8 mouse cellular contexts compared by ENCODE assay signal in the genomic region with DNA sequence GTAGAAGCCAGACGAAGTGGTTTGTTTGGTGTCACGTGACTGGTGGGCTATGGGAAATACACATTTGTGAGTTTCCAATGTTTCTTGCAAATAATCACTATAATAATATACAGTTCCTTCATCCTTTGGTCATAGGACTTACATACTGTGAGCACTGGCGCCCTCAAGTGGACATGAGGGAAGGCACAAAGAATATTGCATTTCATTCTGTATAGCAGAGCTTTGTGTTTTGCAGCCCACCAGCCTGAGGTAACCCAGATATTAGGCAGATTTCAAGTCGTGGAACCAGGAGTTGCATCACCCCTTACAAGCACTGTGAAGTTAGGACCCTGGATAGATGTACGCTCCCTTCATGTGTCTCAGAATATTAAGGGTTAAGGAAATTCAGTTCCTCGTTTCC. TPM values are rescaled to one million over a fixed set of nuclear protein-coding genes. Genes with fewer than 3 reads are reported as not detected.
DNase-seq lines count a peak whose midpoint lies in the region; TF ChIP-seq lines count a peak whose summit lies in the region.
"Had no signal": no experiment of that assay in that cellular context is flagged by ENCODE, and none has a peak within 500 bp of the region (broad histone marks: within the 10 kb centered on the region; RNA-seq: fewer than 3 reads in every experiment).

No protein-coding gene starts in this region.

- no peak overlapping the region for H3K9ac ChIP-seq in MEL (ENCODE audit: control insufficient read depth, low read depth, low read length, poor library complexity, severe bottlenecking)

- H3K79me2 ChIP-seq in C2C12 (ENCODE audit: control insufficient read depth, insufficient read depth), result no peaks in the 10 kb centered on the region
- H3K79me2 ChIP-seq in MEL (ENCODE audit: control insufficient read depth, insufficient read depth, low read length, poor library complexity), result no peaks in the 10 kb centered on the region

- H3K79me3 ChIP-seq in C2C12 (ENCODE audit: low read depth), result no peaks in the 10 kb centered on the region

- TF ChIP-seq POLR2A in MEL (IDR thresholded peaks at IDR 0.05; ENCODE audit: control insufficient read depth in 1 of 2, insufficient read depth in 1 of 2, low read depth in 1 of 2, low read length in 2 of 2, poor library complexity in 1 of 2), result no peak
- TF ChIP-seq POLR2A in cortical plate, adult 2 months (IDR thresholded peaks at IDR 0.05; ENCODE audit: extremely low read depth, insufficient read depth, low read length), result no peak

- H3K27me3 ChIP-seq in C2C12 (ENCODE audit: control insufficient read depth, insufficient read depth, insufficient read length) (no peaks in the 10 kb centered on the region), MEL (ENCODE audit: control insufficient read depth in 1 of 2, insufficient read depth in 2 of 2, low read length in 2 of 2) (no peaks in the 10 kb centered on the region)

- H3K27ac ChIP-seq in MEL (ENCODE audit: control insufficient read depth, low read depth, low read length), result no peak overlapping the region
- no peak overlapping the region for H3K27ac ChIP-seq in cortical plate, adult 2 months (ENCODE audit: insufficient read depth, low read length)
- H3K27ac ChIP-seq in layer of hippocampus, adult 2 months, result no peak overlapping the region

- no peaks in the 10 kb centered on the region for H3K4me1 ChIP-seq in MEL (ENCODE audit: control insufficient read depth in 1 of 2, insufficient read depth in 2 of 2, low read length in 2 of 2)
- H3K4me1 ChIP-seq in cortical plate, adult 2 months (ENCODE audit: control insufficient read depth, insufficient read depth, low read length), result no peaks in the 10 kb centered on the region

- peak; percentile 65 for TF ChIP-seq RAD21 in MEL (IDR thresholded peaks at IDR 0.05; ENCODE audit: low read depth, low read length)

- H3K4me3 ChIP-seq in C2C12 (ENCODE audit: insufficient read depth, poor library complexity, severe bottlenecking), result no peak overlapping the region
- H3K4me3 ChIP-seq in MEL (ENCODE audit: control insufficient read depth in 1 of 2, insufficient read depth in 1 of 2, low read depth in 2 of 2, low read length in 2 of 2), result no peak overlapping the region
- H3K4me3 ChIP-seq in cortical plate, adult 2 months (ENCODE audit: insufficient read depth, low read length), result no peak overlapping the region
- H3K4me3 ChIP-seq in layer of hippocampus, adult 2 months, result no peak overlapping the region

- no peak for TF ChIP-seq EP300 in MEL (IDR thresholded peaks at IDR 0.05; ENCODE audit: low read depth in 1 of 2, low read length in 2 of 2)

- H3ac ChIP-seq in C2C12 (ENCODE audit: control insufficient read depth, insufficient read length, low read depth), result no peak overlapping the region

- no peaks in the 10 kb centered on the region for H3K36me3 ChIP-seq in C2C12 (ENCODE audit: control insufficient read depth, insufficient read depth)
- no peaks in the 10 kb centered on the region for H3K36me3 ChIP-seq in MEL (ENCODE audit: control insufficient read depth in 1 of 2, insufficient read depth in 2 of 2, low read length in 2 of 2)

- peak; percentile 49 for DNase-seq in MEL (ENCODE audit: low read depth, low spot score)
- DNase-seq in heart, postnatal 14 days, result peak; percentile 55 to 74
- DNase-seq in layer of hippocampus, adult 2 months (ENCODE audit: low spot score in 2 of 2), result peak; percentile 17 to 56
- DNase-seq in lung, postnatal 14 days, result peak; percentile 76
- DNase-seq in right cerebral cortex, postnatal 14 days, result peak; percentile 80

- intact Hi-C loops in heart, postnatal 14 days (cut with DNase I), result loop anchor here (2.0 to 5.0 kb wide), 3 partner anchors 43 to 264 kb away; partner anchors contain the start of genes Scarb2 and Shroom3

- TF ChIP-seq CTCF in C2C12 (IDR thresholded peaks at IDR 0.05; ENCODE audit: control insufficient read depth, insufficient read depth, insufficient read length) (peak; percentile 12), MEL (IDR thresholded peaks at IDR 0.05 in 2 of 3, conservative IDR thresholded peaks at IDR 0.05 in 1 of 3; ENCODE audit: control insufficient read depth in 1 of 3, insufficient read depth in 1 of 3, low read depth in 2 of 3, low read length in 3 of 3, poor library complexity in 1 of 3, severe bottlenecking in 1 of 3) (peak; percentile 43 to 69 (median 45); a peak in 5 of 6 replicates)
- TF ChIP-seq CTCF in cortical plate, adult 2 months (IDR thresholded peaks at IDR 0.05; ENCODE audit: extremely low read depth, insufficient read depth, low read length), result peak; percentile 73
- TF ChIP-seq CTCF in layer of hippocampus, adult 2 months (conservative IDR thresholded peaks at IDR 0.05), result peak; percentile 94

- H3K9me3 ChIP-seq in MEL (replicated peaks; ENCODE audit: insufficient read depth, low read length), result no peaks in the 10 kb centered on the region

TF ChIP-seq in C2C12, 6 proteins besides CTCF, POLR2A, EP300 and RAD21:
- no peak for TF ChIP-seq CEBPB (IDR thresholded peaks at IDR 0.05; ENCODE audit: low read depth)
- peak; percentile 48 for TF ChIP-seq USF1 (IDR thresholded peaks at IDR 0.05; ENCODE audit: low read depth)

TF ChIP-seq in MEL, 35 proteins besides CTCF, POLR2A, EP300 and RAD21:
- TF ChIP-seq POLR2AphosphoS5 (IDR thresholded peaks at IDR 0.05; ENCODE audit: borderline replicate concordance, low read depth, low read length), result no peak
- TF ChIP-seq USF1 (IDR thresholded peaks at IDR 0.05; ENCODE audit: low read depth, low read length), result peak; percentile 31; the same call in 1 of the 2 replicates
- no peak for TF ChIP-seq MAZ (IDR thresholded peaks at IDR 0.05; ENCODE audit: low read depth, low read length)
- no peak for TF ChIP-seq TAL1 (IDR thresholded peaks at IDR 0.05; ENCODE audit: low read length)
- no peak for TF ChIP-seq HCFC1 (IDR thresholded peaks at IDR 0.05; ENCODE audit: low read depth, low read length)
- TF ChIP-seq GABPA (IDR thresholded peaks at IDR 0.05; ENCODE audit: low read depth, low read length), result no peak
- TF ChIP-seq RCOR1 (IDR thresholded peaks at IDR 0.05; ENCODE audit: low read depth, low read length), result no peak
- TF ChIP-seq SMC3 (IDR thresholded peaks at IDR 0.05; ENCODE audit: low read depth, low read length), result peak; percentile 61
- peak; percentile 29; the same call in 1 of the 2 replicates for TF ChIP-seq ZC3H11A (IDR thresholded peaks at IDR 0.05; ENCODE audit: low read depth, low read length)

RNA-seq across cellular contexts. Expression of gene Shroom3, which starts 42.7 kb away (rescaled TPM):
- polyA plus RNA-seq in C2C12 (2012; fragmentation: generic; extraction: Trizol) (0.57 TPM), MEL (2012; ENCODE audit: insufficient read depth in 1 of 2, insufficient read length in 2 of 2, low read depth in 1 of 2, low replicate concordance in 2 of 2, missing spikeins in 1 of 2) (not detected)
- not detected in 2 replicates for total RNA-seq in MEL (2012; rRNA removed)
- polyA plus RNA-seq in cortical plate, adult 2 months (2012; rRNA removed), result 1.9 and 2.0 TPM in 2 replicates
- total RNA-seq in heart, postnatal 14 days (2021), result 10 to 100 TPM; 33.4 to 37.7 TPM
- 1 to 10 TPM; 2.0 to 2.3 TPM for total RNA-seq in layer of hippocampus, adult 2 months (2021)

RNA-seq across cellular contexts. Expression of gene Ccdc158, which starts 50.9 kb away (rescaled TPM):
- polyA plus RNA-seq in C2C12 (2012; fragmentation: generic; extraction: Trizol) (not detected), MEL (2012; ENCODE audit: insufficient read depth in 1 of 2, insufficient read length in 2 of 2, low read depth in 1 of 2, low replicate concordance in 2 of 2, missing spikeins in 1 of 2) (under 1 TPM in 1 of 2 experiments, not detected in 1; 0.28 TPM)
- total RNA-seq in MEL (2012; rRNA removed), result not detected in 2 replicates
- 0.38 and 0.65 TPM in 2 replicates for polyA plus RNA-seq in cortical plate, adult 2 months (2012; rRNA removed)
- total RNA-seq in heart, postnatal 14 days (2021), result not detected
- total RNA-seq in layer of hippocampus, adult 2 months (2021), result under 1 TPM; 0.42 to 0.82 TPM
- total RNA-seq: heart, adult 18-20 months had no signal

Comparison
In these comparisons a context has a peak if more than half of its experiments do, and no peak if none do; other contexts are left out.
1. CTCF ChIP-seq: peak in every context shown above with its lines; median percentile 94 in layer of hippocampus, adult 2 months; 73 in cortical plate, adult 2 months; 45 in MEL; 12 in C2C12.
2. RNA of gene Shroom3, which starts 42.7 kb away (total RNA-seq): 33.4 to 37.7 TPM in heart, postnatal 14 days; 2.0 to 2.3 TPM in layer of hippocampus, adult 2 months and not detected in MEL; every median in the first group is over 10 times any median in the second.
3. Peak in every context shown above with its lines, with median percentiles within 50 percentile points of each other: DNase-seq.